Mouse (Mus musculus) left cerebral cortex, postnatal 36 days (tissue): ENCODE data around the gene Synpo2l. TPM values are rescaled to one million over a fixed set of nuclear protein-coding genes. Genes with fewer than 3 reads are reported as not detected.

Experiments used
- DNase-seq, 2 experiments: peaks; one replicate each; pipeline ENCODE4 v3.0.0; 2021 to 2022; ENCODE audit warnings: low spot score in 2 of 2, mixed read lengths in 1 of 2
- intact Hi-C: fragments of 180-260 bp; cut with DNase I; formaldehyde crosslinking; loops from one replicate; pipeline ENCODE4 v1.15.1; 2025
- total RNA-seq, 2 experiments: library from RNA; stranded (reverse); gene quantifications; 2 replicates each; pipeline ENCODE4 v1.2.3; 2021

Gene Synpo2l
- total RNA-seq, 2 experiments from 2014 or later, result 0.27 to 0.34 TPM

DNA sequence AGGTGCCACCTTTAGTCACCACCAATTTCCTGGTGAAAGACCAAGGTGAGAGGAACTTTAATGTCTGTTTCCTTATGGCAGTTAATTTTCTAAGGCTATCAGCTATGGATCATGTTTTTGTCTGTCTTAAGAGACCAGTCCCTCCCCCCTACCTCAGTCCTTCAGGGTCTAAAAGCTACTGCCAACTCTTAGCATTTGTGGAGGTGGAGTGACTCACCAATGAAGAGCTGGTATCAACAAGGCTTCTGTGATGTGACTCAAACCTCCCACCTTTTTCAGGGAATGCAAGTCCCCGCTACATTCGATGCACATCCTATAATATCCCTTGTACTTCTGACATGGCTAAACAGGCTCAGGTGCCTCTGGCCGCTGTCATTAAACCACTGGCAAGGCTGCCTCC is 18.4 kb upstream of the Synpo2l start:
- peak in 1 of 2 experiments; percentile 13 for DNase-seq
- intact Hi-C loops, result no loop called here

GRCm38 (mm10) chr14:20682498-20682897 is 14.3 kb upstream of the Synpo2l start:
- DNase-seq, result no peak
- intact Hi-C loops, result no loop called here

GRCm38 (mm10) chr14:20681742-20682141 is 13.6 kb upstream of the Synpo2l start:
- DNase-seq, result no peak
- intact Hi-C loops, result no loop called here

- DNase-seq, result no peak
- intact Hi-C loops, result no loop called here
Observed at GRCm38 (mm10) chr14:20677906-20678305, 9.8 kb upstream of the Synpo2l start.

DNA sequence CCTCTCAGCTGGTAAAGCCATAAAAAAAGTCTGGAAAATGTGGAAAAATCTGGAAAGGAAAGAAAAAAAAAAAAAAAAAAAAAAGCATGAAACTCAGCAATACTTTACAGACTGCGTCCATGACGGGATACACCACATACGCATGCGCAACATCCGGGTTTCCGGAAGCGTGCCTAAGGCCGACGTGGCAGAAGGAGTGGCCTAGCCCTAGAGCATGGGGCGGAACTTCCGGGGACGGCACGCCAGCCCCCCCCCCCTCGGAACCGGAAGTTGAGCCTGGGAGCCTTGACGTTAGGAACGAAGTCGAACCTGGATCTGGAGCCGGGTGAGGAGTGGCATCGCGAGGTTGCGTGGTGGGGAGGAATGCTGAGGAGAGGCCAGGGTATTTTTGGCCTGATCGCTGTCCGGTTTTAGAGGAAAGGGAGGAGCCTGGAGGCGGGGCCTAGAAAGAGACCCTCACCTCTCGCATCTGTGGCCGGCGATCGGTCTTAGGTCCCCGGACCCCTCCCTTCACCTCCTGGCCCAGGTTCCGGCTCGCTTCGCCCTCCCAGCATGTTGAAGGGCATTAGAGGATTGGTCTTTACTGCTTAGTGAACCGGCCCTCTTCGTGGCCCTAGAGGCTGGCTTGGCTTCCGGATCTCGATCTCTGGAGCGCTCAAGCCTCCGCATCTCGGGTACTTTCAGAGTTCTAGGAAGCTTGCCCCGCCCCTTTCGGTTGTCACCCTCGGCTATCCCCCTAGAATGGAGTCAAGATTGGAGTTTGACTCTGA is 6.1 kb upstream of the Synpo2l start, which contains the start of gene Sec24c:
Gene Sec24c, plus strand, starts transcription at position 245 of the 770 bp plus-strand sequence.
- intact Hi-C loops, result no loop called here
- DNase-seq, result peak; percentile 94 to 96

DNA sequence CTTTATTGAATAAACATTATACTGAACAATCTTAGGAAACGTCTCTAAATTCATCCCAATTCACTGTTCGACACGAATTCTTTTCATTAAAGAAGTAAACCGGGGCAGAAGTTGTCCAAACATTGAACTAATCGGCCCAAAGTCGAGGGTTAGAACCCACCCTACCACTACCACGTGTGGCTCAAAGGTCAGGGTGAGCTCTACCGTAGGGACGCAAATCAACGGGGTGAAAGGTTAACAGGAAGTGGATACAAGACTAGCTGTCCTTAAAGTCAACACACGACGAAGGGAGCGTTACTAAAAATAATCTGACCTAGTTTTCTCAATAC is 5.5 kb upstream of the Synpo2l start:
- intact Hi-C loops, result no loop called here

GRCm38 (mm10) chr14:20672990-20673389 is 4.8 kb upstream of the Synpo2l start:
- no peak for DNase-seq
- intact Hi-C loops, result no loop called here

More for the DNA sequence above, 5.5 kb upstream of the Synpo2l start:
- DNase-seq, result no peak

DNA sequence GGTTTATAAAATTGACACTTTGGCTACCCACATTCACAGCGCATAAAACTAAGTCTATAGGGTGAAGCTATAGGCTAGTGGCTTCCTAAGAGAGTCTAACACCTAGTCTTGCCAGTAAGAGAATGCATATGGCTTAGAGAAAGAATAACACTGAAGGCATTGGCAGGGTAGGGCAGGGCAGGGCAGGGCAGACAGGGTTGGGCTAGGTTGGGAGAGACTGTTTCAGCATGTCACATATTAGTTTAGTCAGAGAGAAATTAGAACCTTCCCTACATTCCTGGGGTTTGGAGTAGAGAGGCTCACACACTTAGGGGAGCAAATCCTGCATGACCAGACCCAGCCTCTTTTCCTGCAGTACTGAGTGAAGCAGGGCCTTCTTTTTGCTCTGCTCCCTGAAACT is 685 bp downstream of the Synpo2l start:
- no peak for DNase-seq
- intact Hi-C loops, result loop anchor here (10.0 kb wide), 1 partner anchor 273 kb away; the partner anchor contains the start of gene Mrps16

GRCm38 (mm10) chr14:20664436-20664835 is 3.7 kb downstream of the Synpo2l start:
- intact Hi-C loops, result loop anchor here (10.0 kb wide), 1 partner anchor 270 kb away; the partner anchor contains the start of gene Mrps16
- DNase-seq, result no peak

- intact Hi-C loops, result loop anchor here (10.0 kb wide), 1 partner anchor 269 kb away; the partner anchor contains the start of gene Mrps16
- DNase-seq, result no peak
Observed at GRCm38 (mm10) chr14:20663601-20664000, 4.6 kb downstream of the Synpo2l start.

DNA sequence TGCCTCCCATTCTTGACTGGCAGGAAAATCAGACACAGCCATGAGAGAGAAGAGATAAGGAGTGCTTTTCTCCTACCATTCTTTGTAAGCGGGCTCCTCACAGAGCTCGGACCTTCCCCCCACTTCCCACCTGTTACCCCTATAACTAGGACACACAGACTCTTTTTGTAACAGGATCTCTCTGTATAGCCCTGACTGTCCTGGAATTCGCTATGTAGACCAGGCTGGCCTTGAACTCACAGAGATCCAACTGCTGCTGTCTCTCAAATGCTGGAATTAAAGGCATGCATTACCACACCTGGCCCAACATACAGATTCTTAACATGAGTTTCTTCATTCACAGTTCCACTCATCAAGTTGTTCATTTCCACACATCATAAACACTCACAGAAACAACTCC is 5.4 kb downstream of the Synpo2l start:
- intact Hi-C loops, result loop anchor here (10.0 kb wide), 1 partner anchor 268 kb away; the partner anchor contains the start of gene Mrps16
- no peak for DNase-seq

GRCm38 (mm10) chr14:20661661-20662331 is 6.4 kb downstream of the Synpo2l start:
- intact Hi-C loops, result loop anchor here (2.0 to 10.0 kb wide), 2 partner anchors 85 to 267 kb away; partner anchors contain the start of gene Mrps16

DNA sequence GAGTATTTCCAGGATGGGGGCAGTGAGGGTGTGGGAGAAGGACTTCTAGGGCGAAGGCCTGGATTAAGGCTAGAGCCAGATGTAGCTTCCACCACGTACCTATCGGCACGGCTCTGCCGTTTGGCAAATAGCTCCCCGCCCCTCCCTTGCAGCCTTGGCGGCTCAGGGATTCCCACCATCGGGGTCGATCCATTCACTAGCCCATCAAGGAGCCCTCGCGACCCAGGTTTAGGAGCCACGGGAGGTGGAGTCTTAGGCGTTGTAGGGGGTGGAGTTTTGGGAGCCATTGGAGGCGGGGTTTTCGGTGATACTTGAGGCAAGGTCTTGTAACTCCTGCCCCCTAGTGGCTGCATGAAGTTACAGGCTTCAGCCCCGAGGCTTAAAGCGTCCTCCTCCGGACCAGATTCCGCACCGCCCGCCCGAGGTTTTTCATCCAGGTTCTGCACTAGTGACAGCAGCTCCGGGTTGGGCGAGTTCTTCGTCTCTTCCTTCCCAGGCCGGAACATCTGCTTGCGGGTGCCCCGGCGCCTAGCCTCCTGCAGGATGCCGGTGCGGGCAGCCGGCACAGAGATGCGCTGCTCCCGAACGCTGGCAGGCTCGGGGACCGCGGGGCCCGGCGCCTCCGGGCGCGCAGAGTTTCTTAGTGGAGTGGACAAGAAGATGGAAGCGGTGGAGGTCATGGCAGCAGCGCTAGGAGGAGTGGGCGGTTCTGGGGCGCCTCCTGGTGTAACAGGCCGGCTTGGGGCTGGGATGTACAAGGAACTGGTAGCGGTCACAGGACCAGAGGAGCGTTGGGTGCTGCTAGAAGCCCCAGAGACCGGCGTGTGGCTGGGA is 7.1 kb downstream of the Synpo2l start:
- peak; percentile 91 to 93 for DNase-seq
- intact Hi-C loops, result loop anchor here (2.0 to 10.0 kb wide), 2 partner anchors 84 to 266 kb away; partner anchors contain the start of gene Mrps16

More at GRCm38 (mm10) chr14:20661661-20662331, 6.4 kb downstream of the Synpo2l start:
- DNase-seq, result peak in 1 of 2 experiments; percentile 19

DNA sequence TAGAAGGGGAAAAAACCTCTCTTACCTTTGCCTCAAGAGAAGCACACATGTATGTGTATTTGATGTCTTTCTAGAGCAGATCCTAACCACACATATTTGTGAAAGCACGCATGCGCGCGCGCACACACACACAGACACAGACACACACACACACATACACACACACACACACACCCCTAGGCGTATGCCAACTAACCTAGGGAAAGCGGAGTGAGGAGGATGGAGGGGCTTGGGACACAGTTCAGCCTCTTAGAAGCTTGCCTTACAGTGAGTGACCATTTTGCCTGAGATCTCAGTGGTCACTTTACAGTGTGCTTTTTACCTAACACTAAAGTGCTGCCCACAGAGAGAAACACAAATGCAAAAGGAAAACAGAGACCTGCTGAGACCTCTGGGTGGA is 8.5 kb downstream of the Synpo2l start:
- intact Hi-C loops, result loop anchor here (2.0 to 10.0 kb wide), 2 partner anchors 83 to 265 kb away; partner anchors contain the start of gene Mrps16
- DNase-seq, result no peak

DNA sequence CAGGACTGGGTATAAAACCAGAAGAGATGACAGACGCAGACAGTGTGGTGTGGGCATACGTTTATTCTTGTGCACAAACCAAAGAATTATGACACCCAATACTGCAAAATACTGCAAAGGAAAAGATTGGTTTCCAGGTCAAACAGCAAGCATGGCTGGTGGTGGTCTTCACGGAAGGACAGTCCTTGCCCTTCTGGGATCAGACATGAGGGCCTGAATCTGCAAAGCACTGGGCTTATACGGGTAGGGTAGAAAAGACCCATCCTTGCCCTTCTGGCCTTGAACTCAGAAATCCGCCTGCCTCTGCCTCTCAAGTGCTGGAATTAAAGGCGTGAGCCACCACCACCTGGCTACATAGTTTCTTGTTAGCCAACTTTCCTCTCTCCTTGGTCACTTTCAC is 9.3 kb downstream of the Synpo2l start:
- no peak for DNase-seq
- intact Hi-C loops, result no loop called here

GRCm38 (mm10) chr14:20658326-20658725 is 9.8 kb downstream of the Synpo2l start:
- peak; percentile 23 to 41 for DNase-seq
- intact Hi-C loops, result no loop called here

GRCm38 (mm10) chr14:20656361-20656760 is 11.8 kb downstream of the Synpo2l start, which contains the start of gene Myoz1:
Gene Myoz1 (minus strand): TSS chr14:20656540.
- intact Hi-C loops, result no loop called here
- DNase-seq, result no peak

- DNase-seq, result no peak
- intact Hi-C loops, result no loop called here
Observed at GRCm38 (mm10) chr14:20655731-20656130, 12.4 kb downstream of the Synpo2l start.

DNA sequence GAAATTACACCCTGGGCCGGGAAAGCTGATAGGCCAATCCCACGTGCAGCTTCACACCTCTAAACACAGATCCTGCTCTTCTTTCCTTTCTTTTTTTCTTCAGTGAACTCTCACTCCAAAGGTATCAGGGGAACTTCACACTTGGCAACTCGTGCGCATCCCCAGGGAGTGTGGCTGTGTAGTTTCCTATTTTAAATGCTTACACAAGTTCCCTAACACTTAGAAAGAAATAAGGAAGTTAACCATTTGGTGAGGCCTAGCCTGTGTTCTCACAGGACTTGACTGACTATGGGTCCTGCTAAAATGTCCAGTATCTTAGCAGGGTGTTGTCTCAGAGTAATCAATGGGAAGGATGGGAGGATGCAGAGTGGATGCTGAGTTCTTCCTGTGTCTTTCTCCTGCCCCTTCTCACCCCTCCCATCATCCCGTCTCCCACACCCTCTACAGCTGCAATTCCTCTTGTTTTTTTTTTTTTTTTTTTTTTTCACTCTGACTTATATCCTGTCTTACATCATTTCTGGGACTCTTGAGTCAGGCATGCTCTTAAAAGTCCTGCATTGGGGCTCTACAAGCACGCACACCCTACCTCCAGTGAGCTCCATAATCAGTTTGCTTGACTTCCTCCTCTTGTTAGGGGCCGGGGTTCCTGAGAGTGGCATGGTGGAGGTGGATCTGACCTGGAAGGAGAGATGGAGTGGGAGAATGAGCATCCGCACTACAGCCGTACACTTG is 13.3 kb downstream of the Synpo2l start:
- DNase-seq, result no peak
- intact Hi-C loops, result no loop called here
